Mouse (Mus musculus): ENCODE measurements at regions not wholly inside any gene's neighbourhood (a gene's known extent, or its start where the extent isn't known, plus 50 kb on each side); places are given as distances from the start of the nearest gene placed in this dataset.
A peak's percentile ranks its signal among the peaks of the same experiment; 100 is the strongest.

GRCm38 (mm10) chr3:9948114-9948513 lies 139.8 kb upstream of the Gm9833 start:
- no peak for DNase-seq (ENCODE audit: low spot score)

- DNase-seq (ENCODE audit: low spot score), result no peak
Observed at GRCm38 (mm10) chr3:9957870-9958269, 130.0 kb upstream of the Gm9833 start.

GRCm38 (mm10) chr3:9959716-9960661 lies 127.9 kb upstream of the Gm9833 start:
- no peak for DNase-seq (ENCODE audit: low spot score)

GRCm38 (mm10) chr3:9960696-9961095 lies 127.2 kb upstream of the Gm9833 start:
- DNase-seq (ENCODE audit: low spot score), result peak; percentile 37

Data from thymus, postnatal 0 days (tissue).